Mouse (Mus musculus): ENCODE measurements around the gene Prps1l3. TPM values are rescaled to one million over a fixed set of nuclear protein-coding genes. Genes with fewer than 3 reads are reported as not detected.

The Prps1l3 gene
- 13.2 and 15.5 TPM in 2 replicates for polyA plus RNA-seq (2012; rRNA removed)

GRCm38 (mm10) chr12:57230192-57230706 is at the start of gene Prps1l3, which contains the start of gene Mipol1:
Prps1l3 (plus strand) TSS chr12:57230412.
Mipol1 (plus strand) TSS chr12:57230427.

GRCm38 (mm10) chr12:57197363-57198026 is 32.7 kb upstream of the Prps1l3 start, which contains the start of gene Slc25a21:
Slc25a21 (minus strand) TSS chr12:57197472.

Other genes with a start within 250 kb of the Prps1l3 start
- 3.9 and 4.0 TPM in 2 replicates for gene Slc25a21, start 32.9 kb upstream of the Prps1l3 start, polyA plus RNA-seq (2012; rRNA removed)
- 1.2 and 1.5 TPM in 2 replicates for gene Mipol1, start within 50 bp of the Prps1l3 start, polyA plus RNA-seq (2012; rRNA removed)

Data from liver, embryonic 18 days (tissue).